Mouse (Mus musculus) ovary, postnatal 14 days (tissue): ENCODE data around the gene Trir.

Source experiments
- DNase-seq: peaks from one replicate; pipeline ENCODE4 v3.0.0; 2022; ENCODE audit warnings: low spot score

The Trir gene

DNA sequence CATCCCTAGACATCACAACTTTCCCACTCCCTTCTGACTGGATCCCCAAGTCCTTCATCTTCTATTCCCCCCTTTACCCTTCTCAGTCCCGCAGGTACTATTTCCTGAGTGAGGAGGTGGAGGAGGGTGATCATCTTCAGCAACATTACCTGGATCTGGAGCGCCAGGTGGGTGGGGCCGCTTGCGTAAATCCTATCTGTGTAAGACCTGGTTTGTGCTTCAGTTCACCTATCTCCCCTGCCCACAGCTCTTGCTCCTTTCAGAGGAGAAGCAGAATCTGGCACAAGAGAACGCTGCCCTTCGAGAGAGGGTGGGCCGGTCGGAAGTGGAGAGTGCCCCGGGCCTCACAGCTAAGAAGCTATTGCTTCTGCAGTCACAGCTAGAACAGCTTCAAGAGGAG, 32.2 kb upstream of the Trir start:
- no peak for DNase-seq

DNA sequence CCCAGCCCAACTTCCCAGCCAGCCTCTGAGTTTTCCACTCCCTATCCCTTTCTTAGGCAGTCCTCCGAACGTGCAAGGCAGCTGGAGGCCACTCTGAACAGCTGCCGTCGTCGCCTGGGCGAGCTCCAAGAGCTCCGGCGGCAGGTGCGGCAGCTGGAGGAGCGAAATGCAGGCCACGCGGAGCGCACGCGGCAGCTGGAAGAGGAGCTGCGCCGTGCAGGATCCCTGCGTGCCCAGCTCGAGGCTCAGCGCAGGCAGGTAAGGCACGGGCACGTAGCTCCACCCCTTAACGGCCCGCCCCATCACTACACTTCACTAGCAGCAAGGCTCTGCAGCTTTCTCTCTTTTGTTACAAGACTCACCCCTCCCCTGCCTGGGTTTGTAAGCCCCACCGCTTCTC, 30.9 kb upstream of the Trir start:
- DNase-seq = no peak

DNA sequence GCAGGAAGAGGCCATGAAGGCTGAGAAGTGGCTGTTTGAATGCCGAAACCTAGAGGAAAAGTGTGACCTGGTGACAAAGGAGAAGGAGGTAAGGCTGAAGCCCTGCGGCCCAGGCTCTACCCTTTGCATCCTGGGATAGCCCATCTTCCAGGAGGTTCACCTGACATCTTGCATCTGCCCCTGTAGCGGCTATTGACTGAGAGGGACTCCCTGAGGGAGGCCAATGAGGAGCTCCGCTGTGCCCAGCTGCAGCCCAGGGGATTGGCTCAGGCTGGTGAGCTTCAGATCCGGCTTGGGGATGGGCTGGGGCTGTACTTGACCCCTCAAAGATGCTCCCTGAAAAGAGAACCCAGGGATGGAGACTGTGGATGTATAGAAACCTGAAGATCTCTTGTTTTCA, 29.6 kb upstream of the Trir start:
- DNase-seq = no peak

DNA sequence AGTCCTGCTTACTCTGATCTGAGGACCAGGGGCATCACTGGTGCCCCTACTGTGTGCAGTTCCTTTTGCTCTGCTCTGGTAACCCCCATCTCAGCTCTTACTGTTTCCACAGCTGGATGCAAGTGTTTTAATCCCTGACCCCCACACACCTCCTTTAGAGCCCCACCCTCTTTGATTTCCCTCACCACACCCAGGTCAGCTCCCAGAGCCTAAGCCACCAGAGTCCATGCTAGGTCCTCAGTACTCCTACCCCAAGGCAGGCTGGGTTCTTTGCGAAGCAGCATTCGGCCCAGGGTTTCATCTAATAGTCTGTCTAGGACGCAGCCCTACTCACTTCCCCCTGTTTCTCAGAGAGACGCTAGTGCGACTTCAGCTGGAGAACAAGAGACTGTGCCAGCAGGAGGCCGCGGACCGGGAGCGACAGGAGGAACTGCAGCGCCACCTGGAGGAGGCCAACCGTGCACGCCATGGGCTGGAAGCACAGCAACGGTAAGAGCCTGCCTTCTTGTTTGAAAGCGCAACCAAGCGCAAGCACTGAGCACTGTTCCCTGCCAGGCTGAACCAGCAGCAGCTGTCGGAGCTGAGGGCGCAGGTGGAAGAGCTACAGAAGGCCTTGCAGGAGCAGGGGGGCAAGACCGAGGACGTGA, 28.9 kb upstream of the Trir start:
- peak; percentile 78 for DNase-seq

DNA sequence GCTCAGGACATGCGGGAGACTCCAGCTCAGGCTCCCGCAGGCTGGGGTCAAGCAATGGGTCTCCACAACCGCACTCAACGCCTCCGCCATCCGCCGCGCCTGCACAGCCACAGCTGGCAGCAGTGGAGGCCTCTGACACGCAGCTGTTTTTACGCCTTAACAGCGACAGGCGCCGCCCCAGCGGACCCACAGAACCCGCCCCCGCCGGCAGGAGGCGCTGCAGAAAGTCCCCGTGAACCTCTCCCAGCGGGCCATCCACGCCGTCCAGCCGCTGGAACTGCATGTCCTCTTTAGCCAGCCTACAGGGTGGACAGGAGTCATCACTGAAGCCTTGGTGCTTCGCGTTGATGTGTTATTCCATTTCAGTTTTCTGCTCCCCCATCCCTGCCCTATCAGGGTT, 18.9 kb upstream of the Trir start:
- DNase-seq = no peak

DNA sequence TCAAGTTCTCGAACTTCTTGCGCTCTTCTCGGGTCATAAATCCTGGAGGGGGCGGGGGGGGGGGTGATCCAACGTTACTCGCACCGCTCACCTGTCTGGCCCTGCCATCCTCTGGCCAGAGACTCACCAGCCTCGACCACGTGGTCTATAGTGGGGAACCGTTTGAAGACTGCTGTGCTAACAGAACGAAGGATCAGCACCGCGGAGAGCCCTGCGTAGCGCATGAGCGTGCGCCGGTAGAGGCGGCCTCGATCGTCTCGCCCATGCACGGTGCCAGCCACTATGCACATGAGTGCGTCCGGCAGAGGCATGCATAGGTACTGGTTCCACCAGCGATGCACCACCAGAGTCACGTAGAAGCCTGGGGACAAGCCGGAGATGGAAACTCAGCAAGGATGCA, 15.4 kb upstream of the Trir start:
- no peak for DNase-seq

DNA sequence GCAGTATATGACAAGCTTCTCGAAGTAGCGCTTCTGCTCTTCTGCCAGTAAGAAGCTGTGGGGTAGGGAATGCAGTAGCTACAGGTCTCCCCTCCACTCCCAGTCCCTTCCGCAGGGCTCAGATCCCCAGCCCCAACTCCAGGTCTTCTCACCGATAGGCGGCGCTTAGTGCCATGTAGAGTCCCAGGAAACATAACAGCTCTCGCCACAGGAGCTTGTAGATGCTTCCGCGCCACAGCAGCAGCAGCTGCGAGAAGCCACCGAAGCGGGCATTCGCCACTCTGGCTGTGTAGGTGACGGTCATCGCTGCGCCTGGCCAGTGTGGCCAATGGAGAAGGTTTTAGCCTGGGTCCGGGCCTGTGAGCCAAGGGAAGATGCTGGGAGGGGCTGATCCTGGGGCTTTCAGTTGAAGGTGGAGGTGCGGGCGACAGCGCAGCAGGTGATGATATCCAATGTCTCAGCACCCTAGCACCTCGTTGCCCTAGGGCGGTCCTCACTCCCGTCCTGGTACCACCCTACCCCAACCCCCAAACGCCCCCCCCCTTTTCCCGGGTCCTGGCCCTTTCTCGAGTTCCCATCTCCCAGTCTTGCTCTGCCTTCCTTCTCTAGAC, 13.3 kb upstream of the Trir start:
- peak; percentile 50 for DNase-seq

DNA sequence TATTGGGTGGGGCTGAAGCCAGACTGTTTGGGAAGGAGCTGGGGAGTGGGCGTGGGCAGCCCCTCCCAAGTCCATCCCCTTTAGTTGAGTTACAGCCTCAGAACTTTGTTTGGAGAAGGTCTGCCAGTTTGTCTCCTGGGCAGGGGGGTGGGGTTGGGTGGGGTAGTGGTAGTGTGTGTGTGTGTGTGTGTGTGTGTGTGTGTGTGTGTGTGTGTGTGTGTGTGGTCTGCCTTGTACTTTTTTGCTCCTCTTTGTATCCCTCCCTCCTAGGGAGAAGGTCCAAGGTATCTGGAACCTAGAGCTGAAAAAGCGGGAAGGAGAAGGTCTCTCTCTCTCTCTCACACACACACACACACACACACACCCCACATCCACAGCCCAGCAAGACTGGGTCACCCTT, 12.2 kb upstream of the Trir start, which contains the start of gene Best2:
Gene Best2, minus strand, starts transcription at position 101 of the 400 bp plus-strand sequence.
- DNase-seq = no peak

DNA sequence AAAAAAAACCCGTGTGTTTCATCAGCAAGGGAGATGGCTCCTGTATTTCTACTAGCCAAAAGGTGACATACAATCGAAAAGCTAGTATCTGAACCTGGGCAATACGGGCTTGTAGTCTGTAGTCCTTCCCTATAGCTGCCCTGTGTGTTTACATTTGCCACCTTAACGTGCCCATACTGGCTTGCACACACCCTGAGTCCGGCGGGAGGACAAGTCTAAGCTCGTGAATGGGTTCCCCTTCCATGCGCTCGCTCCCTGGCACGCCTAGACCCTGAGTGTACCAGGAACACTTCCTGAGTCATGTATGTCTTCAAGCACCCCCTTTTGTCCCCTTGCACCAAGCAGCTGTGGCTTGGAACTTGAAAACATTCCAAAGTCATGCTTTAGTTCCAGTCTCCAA, 9.9 kb upstream of the Trir start:
- DNase-seq = no peak

DNA sequence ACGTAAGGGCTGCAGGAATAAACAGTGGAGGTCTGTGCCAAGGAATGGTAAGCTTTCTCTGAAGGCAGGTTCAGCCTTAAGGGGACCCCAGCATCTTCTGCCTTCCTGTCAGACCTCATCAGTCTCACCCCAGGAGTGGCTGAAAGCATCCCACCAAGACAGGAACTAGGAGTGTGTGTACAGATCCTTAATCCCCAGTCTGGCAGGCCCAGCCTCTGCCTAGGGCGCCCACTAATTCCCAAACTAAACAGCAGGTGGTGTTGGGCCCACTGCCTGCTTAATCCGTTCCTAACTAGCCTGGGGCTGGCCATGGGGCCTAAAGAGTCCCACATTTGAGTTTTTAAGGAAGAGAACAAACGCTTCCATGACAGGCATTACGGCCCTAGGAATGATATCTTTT, 9.4 kb upstream of the Trir start:
- DNase-seq = no peak

DNA sequence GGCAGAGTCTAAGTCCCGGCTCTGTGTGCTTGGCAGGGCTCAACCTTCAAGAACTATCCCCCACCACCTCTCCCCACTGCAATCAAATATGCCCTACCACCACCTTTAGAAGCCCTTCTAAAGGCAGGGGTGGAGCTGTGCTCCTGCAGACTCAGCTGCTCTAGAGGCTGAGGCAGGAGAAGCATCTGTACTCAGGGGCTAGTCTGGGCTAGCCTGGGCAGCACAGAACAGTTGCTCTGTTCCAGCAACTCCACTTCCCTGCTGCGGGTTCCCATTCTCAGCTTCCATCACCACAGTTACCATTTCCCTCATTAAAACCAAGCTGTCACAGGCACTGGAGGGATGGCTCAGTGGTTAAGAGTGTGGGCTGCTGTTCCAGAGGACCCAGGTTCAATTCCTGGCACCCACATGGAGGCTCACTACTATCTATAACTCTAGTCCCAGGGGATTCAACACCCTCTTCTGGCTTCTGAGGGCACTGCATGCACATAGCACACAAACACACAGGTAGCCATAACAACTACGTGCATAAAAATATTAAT, 5.0 kb upstream of the Trir start:
- no peak for DNase-seq

DNA sequence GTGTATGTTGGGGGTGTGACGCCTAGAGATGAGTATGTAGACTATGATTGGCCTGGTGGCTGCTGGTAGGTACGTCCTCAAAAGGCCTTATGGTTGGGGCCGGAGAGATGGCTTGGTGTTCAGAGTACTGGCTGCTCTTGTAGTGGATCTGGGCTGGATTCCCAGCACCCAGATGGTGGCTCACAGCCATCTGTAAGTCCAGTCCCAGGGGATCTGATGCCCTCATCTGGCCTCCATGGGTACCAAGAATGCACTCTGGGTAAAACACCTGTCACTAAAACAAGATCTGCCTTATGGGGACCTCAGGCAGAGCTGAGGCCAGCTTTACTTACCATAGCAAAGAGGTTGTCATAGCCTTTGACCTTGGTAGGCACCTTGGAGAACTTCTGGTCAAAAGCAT, 2.8 kb upstream of the Trir start:
- DNase-seq = no peak

DNA sequence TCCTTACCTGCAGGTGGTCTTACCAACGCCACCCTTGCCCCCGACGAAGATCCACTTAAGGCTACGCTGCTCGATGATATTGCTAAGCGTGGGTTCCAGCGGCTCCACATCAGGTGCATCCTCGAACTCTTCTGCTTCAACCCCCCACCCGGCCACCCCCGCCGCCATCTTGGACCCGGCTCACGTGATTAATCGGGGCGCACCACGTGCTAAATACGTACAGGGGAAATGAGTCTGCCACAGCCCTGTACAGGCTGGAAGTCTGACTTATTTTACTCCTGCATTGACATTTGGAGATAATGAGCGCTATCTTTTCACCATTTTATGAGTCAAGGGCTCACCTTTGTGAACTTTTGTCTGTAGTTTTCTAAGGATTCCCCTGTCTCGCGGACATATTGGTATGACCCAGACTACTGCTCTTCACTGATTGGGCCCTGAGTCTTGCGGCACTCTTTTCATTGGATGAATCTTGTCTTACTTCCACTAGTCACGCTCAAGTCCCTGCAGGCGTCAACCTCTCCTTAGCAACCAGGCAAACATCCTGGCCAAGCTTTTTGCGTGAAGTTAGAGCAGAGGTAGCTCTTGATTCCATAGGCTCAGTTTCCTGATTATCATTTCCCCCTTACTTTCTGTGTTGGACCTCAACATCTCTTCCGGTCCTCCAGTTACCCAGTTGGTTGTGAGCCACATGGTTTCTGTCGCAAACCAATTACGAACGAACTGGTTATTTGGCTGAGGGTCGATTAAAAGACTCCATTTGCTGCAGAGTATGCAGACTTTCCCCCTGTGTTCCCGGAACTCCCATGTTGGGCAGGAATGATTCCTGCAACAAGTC, 1.3 kb upstream of the Trir start, which contains the start of gene Asna1:
Gene Asna1, minus strand, starts transcription at position 184 of the 835 bp plus-strand sequence.
- DNase-seq = peak; percentile 60

DNA sequence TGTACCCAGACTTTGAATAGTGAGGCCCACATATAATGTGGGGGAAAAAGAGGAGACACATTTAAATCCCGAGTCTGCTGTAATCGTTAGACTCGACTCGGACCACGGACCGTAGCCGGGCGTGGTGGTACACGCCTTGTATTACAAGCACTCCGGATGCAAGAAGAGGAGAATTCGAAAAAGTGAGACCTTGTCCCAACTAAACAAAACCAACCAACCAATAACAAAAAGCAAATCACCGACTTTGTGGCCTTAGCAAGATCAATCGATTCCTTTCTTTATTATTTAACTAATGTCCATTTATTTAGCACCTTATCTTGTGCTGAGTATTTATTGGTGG, 863 bp downstream of the Trir start:
- DNase-seq = no peak

DNA sequence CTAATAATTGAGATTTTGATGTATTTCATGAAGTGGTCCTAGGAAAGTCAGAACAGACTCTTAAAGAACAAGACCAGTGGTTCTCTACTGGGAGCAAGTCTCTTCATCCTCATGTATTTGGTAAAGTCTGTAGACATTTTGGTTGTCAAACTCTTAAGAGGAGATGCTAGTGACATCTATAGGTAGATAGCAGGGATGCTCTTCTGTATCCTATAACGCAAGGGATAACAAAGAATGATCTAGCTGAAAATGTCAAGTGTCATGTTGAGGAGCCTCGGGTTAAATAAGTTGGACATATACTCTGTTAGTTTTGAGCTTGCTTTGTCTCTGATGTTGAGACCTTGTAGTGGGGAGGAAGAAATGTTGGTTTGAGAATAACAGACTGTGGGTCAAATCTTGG, 1.3 kb downstream of the Trir start:
- no peak for DNase-seq

DNA sequence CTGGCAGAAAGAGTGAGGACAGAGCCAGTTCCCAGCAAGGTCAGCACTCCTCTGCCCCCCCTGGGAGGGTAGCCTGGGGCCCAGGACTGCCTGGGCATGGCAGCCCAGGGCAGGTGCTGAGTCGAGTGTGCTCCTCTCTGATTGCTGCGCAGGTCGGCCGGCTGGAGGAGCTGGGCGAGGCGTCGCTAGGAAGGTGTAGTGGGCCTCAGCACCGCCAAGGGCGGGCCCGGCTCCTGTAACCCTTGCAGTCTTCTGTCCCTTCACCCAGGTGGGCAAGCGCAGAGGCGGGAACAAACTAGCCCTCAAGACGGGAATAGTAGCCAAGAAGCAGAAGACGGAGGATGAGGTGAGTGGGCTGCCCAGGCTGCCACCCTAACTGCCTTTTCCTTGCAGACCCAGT, 2.6 kb downstream of the Trir start:
- DNase-seq = no peak

DNA sequence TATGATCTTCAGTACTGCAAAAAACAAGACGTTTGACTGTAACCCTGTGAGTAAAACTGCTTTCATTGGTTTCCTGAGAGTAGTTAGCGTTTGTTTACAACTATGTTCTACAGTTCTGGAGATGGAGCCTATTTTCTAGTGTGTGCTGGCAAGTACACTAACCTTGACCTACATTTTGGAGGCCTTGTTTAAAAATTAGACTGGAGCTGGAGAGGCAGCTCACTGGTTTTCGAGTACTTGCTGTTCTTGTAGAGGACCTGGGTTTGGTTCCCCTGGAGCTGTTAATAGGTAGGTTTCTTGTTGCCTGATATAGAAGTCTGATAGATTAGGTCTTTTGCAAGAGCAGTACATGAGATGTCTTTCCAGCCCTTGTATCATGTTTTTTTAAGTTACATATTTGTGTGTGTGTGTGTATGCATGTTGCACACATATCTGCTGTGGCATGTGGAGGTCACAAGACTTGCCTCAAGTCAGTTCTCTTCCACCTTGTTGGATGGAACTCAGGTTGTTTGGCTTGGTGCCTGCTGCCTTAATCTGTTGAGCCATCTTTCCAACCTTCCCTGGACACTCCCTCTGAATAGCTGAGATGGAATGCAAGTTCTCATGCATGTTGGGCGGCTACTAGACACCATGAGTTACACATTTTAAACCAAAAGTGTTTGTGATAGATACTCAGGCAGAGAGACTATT, 6.1 kb downstream of the Trir start:
- DNase-seq = no peak

DNA sequence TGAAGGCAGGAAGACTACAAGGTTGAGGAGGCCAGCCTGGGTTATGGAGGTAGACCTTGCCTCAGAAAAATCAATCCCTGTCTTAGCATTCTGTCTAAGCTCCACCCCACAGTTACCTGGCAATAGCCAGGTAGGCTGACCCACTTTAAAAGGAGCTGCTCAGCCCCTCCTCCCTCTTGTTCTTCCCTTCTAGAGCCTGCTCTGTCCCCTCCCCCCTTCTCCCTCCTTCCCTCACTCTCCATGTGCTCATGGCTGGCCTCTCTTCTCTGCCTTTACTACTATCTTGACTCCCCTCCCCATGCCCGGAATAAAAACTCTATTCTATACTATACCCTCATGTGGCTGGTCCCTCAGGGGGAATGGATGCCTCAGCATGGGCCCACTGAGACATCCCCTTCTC, 7.2 kb downstream of the Trir start:
- DNase-seq = no peak

DNA sequence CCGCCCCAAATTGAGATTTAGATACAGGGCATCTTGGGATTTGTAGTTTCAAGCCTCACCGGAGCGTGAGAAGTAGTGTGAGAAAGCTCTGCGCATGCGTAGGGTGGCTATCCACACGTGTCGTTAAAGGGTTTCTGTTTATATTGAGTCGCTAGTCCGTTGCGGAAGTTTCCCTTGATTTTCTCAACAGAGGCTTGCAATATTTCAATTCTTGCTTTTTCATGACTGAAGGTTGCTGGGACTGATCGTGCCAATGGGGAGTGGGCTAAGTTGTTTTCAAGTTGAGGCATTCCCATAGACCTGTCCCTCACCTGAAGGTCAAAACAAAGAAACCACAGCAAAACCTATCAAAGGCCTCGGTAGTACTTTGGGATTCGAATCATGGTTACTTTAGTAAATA, 8.1 kb downstream of the Trir start:
- DNase-seq = peak; percentile 53

DNA sequence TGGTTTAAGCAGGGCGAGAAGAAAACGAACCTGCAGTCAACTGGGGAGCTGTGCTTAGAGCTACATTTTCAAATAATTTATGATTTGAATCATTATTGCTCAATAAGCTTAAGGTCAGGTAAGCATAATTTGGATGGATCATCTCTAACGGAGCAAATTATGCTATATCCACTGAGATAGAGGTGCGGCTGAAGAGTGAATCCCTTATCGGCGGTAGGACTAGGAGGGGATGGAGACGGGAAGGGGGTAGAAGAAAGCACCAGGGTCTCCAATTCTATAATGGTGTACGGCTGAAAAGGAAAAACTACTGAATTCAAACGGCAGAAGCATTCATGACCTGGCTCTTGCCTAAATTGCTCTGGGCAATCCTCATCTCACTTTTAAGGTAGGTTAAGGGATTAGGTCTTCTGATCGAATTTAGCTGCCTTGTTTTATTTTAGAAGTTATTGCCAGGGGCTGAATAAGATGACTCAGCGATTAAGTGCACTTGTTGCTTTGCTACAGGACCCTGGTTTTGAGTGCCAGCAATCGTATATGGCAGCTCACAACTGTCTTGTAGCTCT, 8.6 kb downstream of the Trir start:
- DNase-seq = no peak

DNA sequence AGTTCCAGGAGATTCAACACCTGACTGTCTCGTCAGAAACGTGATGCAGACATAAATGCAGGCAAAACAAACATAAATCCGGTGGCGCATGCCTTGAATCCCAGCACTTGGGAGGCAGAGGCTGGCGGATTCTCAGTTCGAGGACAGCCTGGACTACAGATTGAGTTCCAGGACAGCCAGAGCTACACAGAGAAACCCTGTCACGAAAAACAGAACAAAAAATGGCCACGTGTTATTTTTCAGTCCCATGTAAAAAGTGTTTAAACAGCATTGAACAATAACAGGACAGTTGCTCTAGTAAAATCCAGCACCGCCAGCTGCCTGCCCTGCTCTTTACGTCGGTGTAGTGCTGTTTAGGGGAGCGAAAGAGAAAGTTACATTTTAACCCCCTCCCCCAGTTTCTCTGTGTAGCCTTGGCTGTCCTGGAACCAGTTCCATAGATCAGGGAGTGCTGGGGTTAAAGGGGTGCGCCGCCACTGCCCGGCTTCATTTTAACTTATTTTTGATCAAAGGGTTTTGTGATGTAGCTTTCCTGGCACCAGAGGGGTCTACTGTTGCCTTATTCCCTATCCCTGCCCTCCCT, 9.2 kb downstream of the Trir start:
- no peak for DNase-seq

DNA sequence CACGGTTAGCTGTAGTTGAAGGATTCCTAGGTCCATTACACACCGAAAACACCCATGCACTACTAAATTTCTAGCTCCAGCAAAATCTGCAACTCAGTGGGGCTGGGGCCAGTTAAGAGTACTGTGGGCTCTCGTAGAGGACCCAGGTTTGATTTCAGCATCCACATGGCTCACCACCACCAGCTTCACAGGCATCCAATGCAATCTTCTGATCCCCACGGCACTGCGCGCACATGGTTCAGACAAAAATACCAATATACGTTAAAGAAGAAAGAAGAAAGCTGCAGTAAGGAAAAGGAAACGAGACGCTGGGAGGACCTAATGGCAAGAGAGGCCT, 9.7 kb downstream of the Trir start:
- no peak for DNase-seq
